Mouse (Mus musculus) adrenal gland, postnatal 14 days (tissue): ENCODE measurements around the gene Clock. TPM values are rescaled to one million over a fixed set of nuclear protein-coding genes. Genes with fewer than 3 reads are reported as not detected.

ENCODE experiments used
- DNase-seq: peaks from one replicate; pipeline ENCODE4 v3.0.0; 2021; ENCODE audit warnings: mixed read lengths
- total RNA-seq: library from RNA; stranded (reverse); gene quantifications from 2 replicates; pipeline ENCODE4 v1.2.3, GENCODE M21; 2021

Clock gene
- total RNA-seq, 1 experiment from 2014 or later: 46.9 TPM

- no peak for DNase-seq
Observed at GRCm38 (mm10) chr5:76179791-76180190, 124.8 kb downstream of the Clock start.

GRCm38 (mm10) chr5:76179171-76179570, 125.4 kb downstream of the Clock start:
- no peak for DNase-seq

- no peak for DNase-seq
Observed at GRCm38 (mm10) chr5:76177664-76178063, 126.9 kb downstream of the Clock start.

- no peak for DNase-seq
Observed at GRCm38 (mm10) chr5:76176841-76177240, 127.8 kb downstream of the Clock start.

- DNase-seq: no peak
Observed at GRCm38 (mm10) chr5:76176411-76176810, 128.2 kb downstream of the Clock start.

- no peak for DNase-seq
Observed at GRCm38 (mm10) chr5:76175051-76175450, 129.5 kb downstream of the Clock start.

- no peak for DNase-seq
Observed at GRCm38 (mm10) chr5:76171039-76171438, 133.6 kb downstream of the Clock start.

- DNase-seq: no peak
Observed at GRCm38 (mm10) chr5:76170522-76170921, 134.1 kb downstream of the Clock start.

- DNase-seq: no peak
Observed at GRCm38 (mm10) chr5:76164827-76165226, 139.8 kb downstream of the Clock start.

GRCm38 (mm10) chr5:76163828-76164390, 140.7 kb downstream of the Clock start:
- no peak for DNase-seq

- DNase-seq: no peak
Observed at GRCm38 (mm10) chr5:76162926-76163325, 141.7 kb downstream of the Clock start.

GRCm38 (mm10) chr5:76161491-76161890, 143.1 kb downstream of the Clock start:
- DNase-seq: no peak

GRCm38 (mm10) chr5:76160086-76160485, 144.5 kb downstream of the Clock start:
- no peak for DNase-seq

Other genes with a start within 250 kb of the Clock start
- gene Srd5a3, start 164.5 kb downstream of the Clock start, total RNA-seq: 21.4 and 26.5 TPM in 2 replicates
- 39.0 and 46.6 TPM in 2 replicates for gene Tmem165, start 120.9 kb downstream of the Clock start, total RNA-seq
- not detected in 2 replicates for gene Pdcl2, start 26.4 kb upstream of the Clock start, total RNA-seq
- gene Nmu, start 59.0 kb upstream of the Clock start, total RNA-seq: not detected in 2 replicates
- gene Gm7271, start 179.2 kb upstream of the Clock start, total RNA-seq: not detected in 2 replicates
- gene Exoc1, start 224.5 kb upstream of the Clock start, total RNA-seq: 40.6 and 44.3 TPM in 2 replicates